Mouse (Mus musculus): ENCODE measurements around the gene Zfp85.
A peak's percentile ranks its signal among the peaks of the same experiment; 100 is the strongest.
"Not testable (repeated sequence)": the region's sequence is repeated elsewhere in the genome, so short reads cannot be mapped to it uniquely, and the experiment has no call there.

The Zfp85 gene

GRCm38 (mm10) chr13:67754333-67755306 lies at the start of gene Zfp85:
Gene Zfp85 (minus strand): TSS chr13:67755228.
- DNase-seq, result peak; percentile 73

- not testable (repeated sequence) for DNase-seq
Observed at GRCm38 (mm10) chr13:67799151-67799550, 44.1 kb upstream of the Zfp85 start.

GRCm38 (mm10) chr13:67798618-67799017 lies 43.6 kb upstream of the Zfp85 start:
- DNase-seq, result no peak

GRCm38 (mm10) chr13:67791921-67792455 lies 37.0 kb upstream of the Zfp85 start:
- DNase-seq, result no peak

- peak; percentile 81 for DNase-seq
Observed at GRCm38 (mm10) chr13:67779265-67780221, 24.5 kb upstream of the Zfp85 start, which contains the start of gene Zfp493. Gene Zfp493 (plus strand): TSS chr13:67779693.

GRCm38 (mm10) chr13:67763031-67763768 lies 8.2 kb upstream of the Zfp85 start:
- no peak for DNase-seq

GRCm38 (mm10) chr13:67759966-67760365 lies 4.9 kb upstream of the Zfp85 start:
- DNase-seq, result no peak

- DNase-seq, result no peak
Observed at GRCm38 (mm10) chr13:67755761-67756160, 733 bp upstream of the Zfp85 start.

- no peak for DNase-seq
Observed at GRCm38 (mm10) chr13:67743896-67744295, 11.1 kb downstream of the Zfp85 start.

GRCm38 (mm10) chr13:67742941-67743340 lies 12.1 kb downstream of the Zfp85 start:
- DNase-seq, result no peak

GRCm38 (mm10) chr13:67734391-67734790 lies 20.6 kb downstream of the Zfp85 start:
- DNase-seq, result not testable (repeated sequence)

- peak; percentile 45 for DNase-seq
Observed at GRCm38 (mm10) chr13:67729441-67729840, 25.6 kb downstream of the Zfp85 start.

- peak; percentile 72 for DNase-seq
Observed at GRCm38 (mm10) chr13:67728641-67729318, 26.2 kb downstream of the Zfp85 start, which contains the start of gene Zfp65. Gene Zfp65 (minus strand): TSS chr13:67729173.

GRCm38 (mm10) chr13:67728106-67728505 lies 26.9 kb downstream of the Zfp85 start:
- DNase-seq, result no peak

- not testable (repeated sequence) for DNase-seq
Observed at GRCm38 (mm10) chr13:67725331-67725730, 29.7 kb downstream of the Zfp85 start.

- peak; percentile 93 for DNase-seq
Observed at GRCm38 (mm10) chr13:67723848-67724479, 31.1 kb downstream of the Zfp85 start.
